Mouse (Mus musculus): ENCODE data around the gene Cemip2. TPM values are rescaled to one million over a fixed set of nuclear protein-coding genes. Genes with fewer than 3 reads are reported as not detected.

Cemip2 gene
- polyA plus RNA-seq, 1 experiment from 2014 or later, result 33.8 TPM

GRCm38 (mm10) chr19:21742138-21742537 is 36.0 kb upstream of the Cemip2 start:
- H3K27ac ChIP-seq (replicated peaks; ENCODE audit: low read depth, low read length), result no peak overlapping the region
- no peak for ATAC-seq (ENCODE audit: low read depth)

GRCm38 (mm10) chr19:21745586-21745985 is 32.6 kb upstream of the Cemip2 start:
- Histone ChIP-seq H3K9me3 (ENCODE audit: control insufficient read depth, low read length) (no peaks in the 10 kb centered on the region), H3K4me3 (ENCODE audit: low read depth, low read length) (no peak overlapping the region), H3K36me3 (ENCODE audit: control insufficient read depth, insufficient read depth, low read length) (no peaks in the 10 kb centered on the region), H3K4me1 (ENCODE audit: control insufficient read depth, insufficient read depth, low read length) (no peaks in the 10 kb centered on the region), H3K27me3 (replicated peaks; ENCODE audit: control insufficient read depth, insufficient read depth, low read length) (no peaks in the 10 kb centered on the region), H3K27ac (replicated peaks; ENCODE audit: low read depth, low read length) (no peak overlapping the region), H3K9ac (ENCODE audit: low read depth, low read length) (no peak overlapping the region), H3K4me2 (ENCODE audit: low read depth, low read length) (no peak overlapping the region)
- ATAC-seq (ENCODE audit: low read depth) (no peak), DNase-seq (ENCODE audit: low spot score) (no peak)
- WGBS, result 88% methylated on average over 2 of the region's 2 CpGs

More at GRCm38 (mm10) chr19:21742138-21742537, 36.0 kb upstream of the Cemip2 start:
- no peak overlapping the region for H3K9ac ChIP-seq (ENCODE audit: low read depth, low read length)
- H3K4me3 ChIP-seq (ENCODE audit: low read depth, low read length), result no peak overlapping the region
- H3K9me3 ChIP-seq (ENCODE audit: control insufficient read depth, low read length), result no peaks in the 10 kb centered on the region
- no peaks in the 10 kb centered on the region for H3K36me3 ChIP-seq (ENCODE audit: control insufficient read depth, insufficient read depth, low read length)
- no peaks in the 10 kb centered on the region for H3K27me3 ChIP-seq (replicated peaks; ENCODE audit: control insufficient read depth, insufficient read depth, low read length)
- H3K4me1 ChIP-seq (ENCODE audit: control insufficient read depth, insufficient read depth, low read length), result 0 out of 2 replicates have a peak, but pooled peaks cover 8% of the 10 kb centered on the region
- H3K4me2 ChIP-seq (ENCODE audit: low read depth, low read length), result no peak overlapping the region
- no peak for DNase-seq (ENCODE audit: low spot score)
- 87% methylated on average over 12 of the region's 12 CpGs for WGBS

- H3K27ac ChIP-seq (replicated peaks; ENCODE audit: low read depth, low read length), result no peak overlapping the region
- no peak overlapping the region for H3K4me3 ChIP-seq (ENCODE audit: low read depth, low read length)
- ATAC-seq (ENCODE audit: low read depth) (no peak), DNase-seq (ENCODE audit: low spot score) (peak; percentile 67)
- H3K36me3 ChIP-seq (ENCODE audit: control insufficient read depth, insufficient read depth, low read length), result no peaks in the 10 kb centered on the region
- H3K9me3 ChIP-seq (ENCODE audit: control insufficient read depth, low read length), result no peaks in the 10 kb centered on the region
- H3K4me1 ChIP-seq (ENCODE audit: control insufficient read depth, insufficient read depth, low read length), result no peaks in the 10 kb centered on the region
- WGBS, result 15% methylated on average over 4 of the region's 4 CpGs
- no peaks in the 10 kb centered on the region for H3K27me3 ChIP-seq (replicated peaks; ENCODE audit: control insufficient read depth, insufficient read depth, low read length)
- H3K9ac ChIP-seq (ENCODE audit: low read depth, low read length), result no peak overlapping the region
- no peak overlapping the region for H3K4me2 ChIP-seq (ENCODE audit: low read depth, low read length)
Measured at GRCm38 (mm10) chr19:21747356-21747755, 30.8 kb upstream of the Cemip2 start.

GRCm38 (mm10) chr19:21750154-21750553 is 28.0 kb upstream of the Cemip2 start:
- no peak overlapping the region for H3K4me3 ChIP-seq (ENCODE audit: low read depth, low read length)
- WGBS, result 58% methylated on average over 2 of the region's 2 CpGs
- H3K27ac ChIP-seq (replicated peaks; ENCODE audit: low read depth, low read length), result no peak overlapping the region
- no peaks in the 10 kb centered on the region for H3K9me3 ChIP-seq (ENCODE audit: control insufficient read depth, low read length)
- no peak overlapping the region for H3K9ac ChIP-seq (ENCODE audit: low read depth, low read length)
- H3K4me2 ChIP-seq (ENCODE audit: low read depth, low read length), result no peak overlapping the region
- no peaks in the 10 kb centered on the region for H3K4me1 ChIP-seq (ENCODE audit: control insufficient read depth, insufficient read depth, low read length)
- no peaks in the 10 kb centered on the region for H3K36me3 ChIP-seq (ENCODE audit: control insufficient read depth, insufficient read depth, low read length)
- ATAC-seq (ENCODE audit: low read depth), result no peak
- no peak for DNase-seq (ENCODE audit: low spot score)
- H3K27me3 ChIP-seq (replicated peaks; ENCODE audit: control insufficient read depth, insufficient read depth, low read length), result no peaks in the 10 kb centered on the region

GRCm38 (mm10) chr19:21761676-21762075 is 16.5 kb upstream of the Cemip2 start:
- Histone ChIP-seq H3K9ac (ENCODE audit: low read depth, low read length) (no peak overlapping the region), H3K27me3 (replicated peaks; ENCODE audit: control insufficient read depth, insufficient read depth, low read length) (no peaks in the 10 kb centered on the region), H3K4me3 (ENCODE audit: low read depth, low read length) (no peak overlapping the region), H3K4me1 (ENCODE audit: control insufficient read depth, insufficient read depth, low read length) (peaks cover 10% of the 10 kb centered on the region; the same call in 1 of the 2 replicates), H3K36me3 (ENCODE audit: control insufficient read depth, insufficient read depth, low read length) (no peaks in the 10 kb centered on the region), H3K27ac (replicated peaks; ENCODE audit: low read depth, low read length) (no peak overlapping the region), H3K9me3 (ENCODE audit: control insufficient read depth, low read length) (no peaks in the 10 kb centered on the region), H3K4me2 (ENCODE audit: low read depth, low read length) (no peak overlapping the region)
- DNase-seq (ENCODE audit: low spot score) (no peak), ATAC-seq (ENCODE audit: low read depth) (no peak)

GRCm38 (mm10) chr19:21764013-21764412 is 14.1 kb upstream of the Cemip2 start:
- Histone ChIP-seq H3K36me3 (ENCODE audit: control insufficient read depth, insufficient read depth, low read length) (no peaks in the 10 kb centered on the region), H3K4me3 (ENCODE audit: low read depth, low read length) (no peak overlapping the region), H3K4me1 (ENCODE audit: control insufficient read depth, insufficient read depth, low read length) (peaks cover 10% of the 10 kb centered on the region; the same call in 1 of the 2 replicates), H3K27me3 (replicated peaks; ENCODE audit: control insufficient read depth, insufficient read depth, low read length) (no peaks in the 10 kb centered on the region), H3K27ac (replicated peaks; ENCODE audit: low read depth, low read length) (no peak overlapping the region), H3K9ac (ENCODE audit: low read depth, low read length) (no peak overlapping the region), H3K9me3 (ENCODE audit: control insufficient read depth, low read length) (no peaks in the 10 kb centered on the region), H3K4me2 (ENCODE audit: low read depth, low read length) (no peak overlapping the region)
- 90% methylated on average over 2 of the region's 2 CpGs for WGBS
- no peak for ATAC-seq (ENCODE audit: low read depth)
- no peak for DNase-seq (ENCODE audit: low spot score)

GRCm38 (mm10) chr19:21764738-21765137 is 13.4 kb upstream of the Cemip2 start:
- Histone ChIP-seq H3K27ac (replicated peaks; ENCODE audit: low read depth, low read length) (no peak overlapping the region), H3K4me1 (ENCODE audit: control insufficient read depth, insufficient read depth, low read length) (peaks cover 13% of the 10 kb centered on the region; the same call in 1 of the 2 replicates), H3K27me3 (replicated peaks; ENCODE audit: control insufficient read depth, insufficient read depth, low read length) (no peaks in the 10 kb centered on the region), H3K9me3 (ENCODE audit: control insufficient read depth, low read length) (no peaks in the 10 kb centered on the region), H3K4me2 (ENCODE audit: low read depth, low read length) (no peak overlapping the region), H3K9ac (ENCODE audit: low read depth, low read length) (no peak overlapping the region), H3K36me3 (ENCODE audit: control insufficient read depth, insufficient read depth, low read length) (no peaks in the 10 kb centered on the region), H3K4me3 (ENCODE audit: low read depth, low read length) (no peak overlapping the region)
- no peak for ATAC-seq (ENCODE audit: low read depth)
- WGBS, result 80% methylated on average over 3 of the region's 3 CpGs
- DNase-seq (ENCODE audit: low spot score), result no peak

- ATAC-seq (ENCODE audit: low read depth) (no peak), DNase-seq (ENCODE audit: low spot score) (no peak)
- Histone ChIP-seq H3K9me3 (ENCODE audit: control insufficient read depth, low read length) (no peaks in the 10 kb centered on the region), H3K4me2 (ENCODE audit: low read depth, low read length) (no peak overlapping the region), H3K4me3 (ENCODE audit: low read depth, low read length) (no peak overlapping the region), H3K27ac (replicated peaks; ENCODE audit: low read depth, low read length) (no peak overlapping the region), H3K27me3 (replicated peaks; ENCODE audit: control insufficient read depth, insufficient read depth, low read length) (no peaks in the 10 kb centered on the region), H3K4me1 (ENCODE audit: control insufficient read depth, insufficient read depth, low read length) (peaks cover 9% of the 10 kb centered on the region; the same call in 1 of the 2 replicates), H3K9ac (ENCODE audit: low read depth, low read length) (no peak overlapping the region), H3K36me3 (ENCODE audit: control insufficient read depth, insufficient read depth, low read length) (no peaks in the 10 kb centered on the region)
- 67% methylated on average over 8 of the region's 9 CpGs for WGBS
Measured at GRCm38 (mm10) chr19:21767500-21768045, 10.6 kb upstream of the Cemip2 start.

GRCm38 (mm10) chr19:21769796-21770195 is 8.3 kb upstream of the Cemip2 start:
- ATAC-seq (ENCODE audit: low read depth) (peak; percentile 57; the same call in 1 of the 2 replicates), DNase-seq (ENCODE audit: low spot score) (peak; percentile 84)
- H3K9ac ChIP-seq (ENCODE audit: low read depth, low read length), result no peak overlapping the region
- no peak overlapping the region for H3K4me3 ChIP-seq (ENCODE audit: low read depth, low read length)
- H3K36me3 ChIP-seq (ENCODE audit: control insufficient read depth, insufficient read depth, low read length), result no peaks in the 10 kb centered on the region
- no peak overlapping the region for H3K4me2 ChIP-seq (ENCODE audit: low read depth, low read length)
- no peaks in the 10 kb centered on the region for H3K9me3 ChIP-seq (ENCODE audit: control insufficient read depth, low read length)
- WGBS, result 35% methylated on average over 3 of the region's 3 CpGs
- no peaks in the 10 kb centered on the region for H3K27me3 ChIP-seq (replicated peaks; ENCODE audit: control insufficient read depth, insufficient read depth, low read length)
- peak overlapping the region; percentile 57 for H3K27ac ChIP-seq (replicated peaks; ENCODE audit: low read depth, low read length)
- peaks cover 9% of the 10 kb centered on the region; the same call in 1 of the 2 replicates for H3K4me1 ChIP-seq (ENCODE audit: control insufficient read depth, insufficient read depth, low read length)

Data from embryonic facial prominence, embryonic 14.5 days (tissue).